Mouse (Mus musculus) brain, embryonic 18.5 days (tissue): ENCODE data around the gene Mdm2.
"Not testable (repeated sequence)": the region's sequence is repeated elsewhere in the genome, so short reads cannot be mapped to it uniquely, and the experiment has no call there.

Experiments used
- DNase-seq: peaks from one replicate; pipeline ENCODE4 v3.0.0-alpha.2; 2012; ENCODE audit warnings: low read depth, low spot score

Gene Mdm2

GRCm38 (mm10) chr10:117710604-117711141 lies at the start of gene Mdm2:
Gene Mdm2, minus strand, starts transcription at chr10:117710758.
- DNase-seq: peak; percentile 84

- no peak for DNase-seq
These were observed 49.5 kb upstream of the Mdm2 start for GRCm38 (mm10) chr10:117759844-117760630.

- no peak for DNase-seq
These were observed 48.5 kb upstream of the Mdm2 start for GRCm38 (mm10) chr10:117758749-117759727.

GRCm38 (mm10) chr10:117758344-117758743 lies 47.8 kb upstream of the Mdm2 start:
- not testable (repeated sequence) for DNase-seq

GRCm38 (mm10) chr10:117757796-117758342 lies 47.3 kb upstream of the Mdm2 start:
- no peak for DNase-seq

- no peak for DNase-seq
These were observed 46.7 kb upstream of the Mdm2 start for GRCm38 (mm10) chr10:117757259-117757658.

GRCm38 (mm10) chr10:117756784-117757183 lies 46.2 kb upstream of the Mdm2 start:
- DNase-seq: no peak

GRCm38 (mm10) chr10:117755799-117756467 lies 45.4 kb upstream of the Mdm2 start:
- DNase-seq: no peak

- DNase-seq: no peak
These were observed 44.7 kb upstream of the Mdm2 start for GRCm38 (mm10) chr10:117755086-117755798.

GRCm38 (mm10) chr10:117754609-117754940 lies 44.0 kb upstream of the Mdm2 start:
- no peak for DNase-seq

- DNase-seq: no peak
These were observed 43.4 kb upstream of the Mdm2 start for GRCm38 (mm10) chr10:117753711-117754608.

GRCm38 (mm10) chr10:117752851-117753647 lies 42.5 kb upstream of the Mdm2 start:
- no peak for DNase-seq

GRCm38 (mm10) chr10:117752304-117752821 lies 41.8 kb upstream of the Mdm2 start:
- no peak for DNase-seq

GRCm38 (mm10) chr10:117751744-117752143 lies 41.2 kb upstream of the Mdm2 start:
- no peak for DNase-seq

GRCm38 (mm10) chr10:117751282-117751610 lies 40.7 kb upstream of the Mdm2 start:
- no peak for DNase-seq

- DNase-seq: no peak
These were observed 40.1 kb upstream of the Mdm2 start for GRCm38 (mm10) chr10:117750529-117751281.

GRCm38 (mm10) chr10:117749787-117750343 lies 39.3 kb upstream of the Mdm2 start:
- no peak for DNase-seq
